Mouse (Mus musculus) gastrocnemius, adult 2 months (tissue): Measurements from ENCODE around the gene Lactb. TPM values are rescaled to one million over a fixed set of nuclear protein-coding genes. Genes with fewer than 3 reads are reported as not detected.

ENCODE experiments used
- DNase-seq: peaks from one replicate; pipeline ENCODE4 v3.0.0; 2022
- H3K27ac ChIP-seq: fragments of 200-600 bp; 2 replicates; pipeline ENCODE4 v1.8.1; 2022; ENCODE audit warnings: mild to moderate bottlenecking
- H3K4me3 ChIP-seq: fragments of 200-600 bp; 2 replicates; pipeline ENCODE4 v1.8.1; 2022; ENCODE audit warnings: mild to moderate bottlenecking, moderate library complexity
- CTCF ChIP-seq: fragments of 200-600 bp; IDR thresholded peaks from 2 replicates; pipeline ENCODE4 v1.8.1; 2022; ENCODE audit warnings: antibody characterized with exemption, mild to moderate bottlenecking, moderate library complexity
- intact Hi-C: fragments of 180-260 bp; cut with DNase I; formaldehyde crosslinking; loops from one replicate; pipeline ENCODE4 v1.15.1; 2025
- total RNA-seq, 2 experiments: library from RNA; stranded (reverse); gene quantifications; 2 replicates each; pipeline ENCODE4 v1.2.3; 2021

Gene Lactb
- total RNA-seq, 2 experiments from 2014 or later = 17.7 to 22.3 TPM

DNA sequence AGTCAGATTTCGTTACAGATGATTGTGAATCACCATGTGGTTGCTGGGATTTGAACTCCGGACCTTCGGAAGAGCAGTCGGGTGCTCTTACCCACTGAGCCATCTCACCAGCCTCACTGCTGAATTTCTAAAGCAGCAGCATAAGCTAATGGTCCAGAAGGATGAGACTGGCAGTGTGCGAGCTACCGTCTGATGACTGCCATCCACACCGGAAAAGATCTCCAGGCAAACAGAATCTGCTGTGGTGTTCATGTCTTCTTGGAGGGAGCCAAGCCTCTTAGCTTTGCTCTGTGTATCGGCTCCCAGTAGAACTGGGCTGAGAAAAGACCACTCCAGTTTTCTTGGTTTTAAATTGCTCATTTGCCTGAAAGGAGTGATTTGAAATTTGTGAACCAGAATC is 24.4 kb upstream of the Lactb start:
- DNase-seq = no peak
- TF ChIP-seq CTCF = no peak
- Histone ChIP-seq H3K27ac (no peak overlapping the region), H3K4me3 (no peak overlapping the region)
- intact Hi-C loops = loop anchor here (2.0 to 5.0 kb wide), 2 partner anchors 213 to 275 kb away; no protein-coding TSS in a partner anchor

DNA sequence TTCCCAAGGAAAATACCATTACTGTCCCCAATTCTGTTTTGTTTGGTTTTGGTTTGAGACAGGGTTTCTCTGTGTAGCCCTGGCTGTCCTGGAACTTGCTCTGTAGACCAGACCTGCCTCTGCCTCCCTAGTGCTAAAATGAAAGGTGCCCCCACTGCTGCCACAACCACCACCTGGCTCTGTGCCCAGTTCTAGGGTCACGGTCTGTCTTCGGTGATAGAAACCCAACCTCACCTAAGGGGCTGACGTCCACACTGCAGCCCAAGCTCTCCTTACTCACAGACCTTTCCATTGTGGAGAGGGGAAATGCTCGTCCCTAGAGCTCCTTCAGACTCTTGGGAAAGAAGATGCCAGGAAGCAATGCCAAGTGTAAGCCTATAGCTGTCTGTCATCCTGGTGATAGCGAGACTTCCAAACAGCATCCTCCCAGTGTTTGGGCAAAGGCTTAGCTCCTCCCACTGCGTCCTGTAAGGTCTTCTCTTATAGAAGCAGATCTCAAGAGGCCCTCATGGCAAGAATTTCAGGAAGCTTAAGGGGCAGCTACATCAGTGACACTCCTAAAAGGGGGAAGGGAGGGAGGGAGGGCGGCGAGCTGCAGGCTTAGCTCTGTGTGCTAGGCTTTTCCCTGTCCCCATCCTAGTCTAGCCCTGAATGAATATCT is 16.6 kb upstream of the Lactb start:
- H3K4me3 ChIP-seq = no peak overlapping the region
- DNase-seq = no peak
- intact Hi-C loops = no loop called here
- TF ChIP-seq CTCF = no peak
- no peak overlapping the region for H3K27ac ChIP-seq

DNA sequence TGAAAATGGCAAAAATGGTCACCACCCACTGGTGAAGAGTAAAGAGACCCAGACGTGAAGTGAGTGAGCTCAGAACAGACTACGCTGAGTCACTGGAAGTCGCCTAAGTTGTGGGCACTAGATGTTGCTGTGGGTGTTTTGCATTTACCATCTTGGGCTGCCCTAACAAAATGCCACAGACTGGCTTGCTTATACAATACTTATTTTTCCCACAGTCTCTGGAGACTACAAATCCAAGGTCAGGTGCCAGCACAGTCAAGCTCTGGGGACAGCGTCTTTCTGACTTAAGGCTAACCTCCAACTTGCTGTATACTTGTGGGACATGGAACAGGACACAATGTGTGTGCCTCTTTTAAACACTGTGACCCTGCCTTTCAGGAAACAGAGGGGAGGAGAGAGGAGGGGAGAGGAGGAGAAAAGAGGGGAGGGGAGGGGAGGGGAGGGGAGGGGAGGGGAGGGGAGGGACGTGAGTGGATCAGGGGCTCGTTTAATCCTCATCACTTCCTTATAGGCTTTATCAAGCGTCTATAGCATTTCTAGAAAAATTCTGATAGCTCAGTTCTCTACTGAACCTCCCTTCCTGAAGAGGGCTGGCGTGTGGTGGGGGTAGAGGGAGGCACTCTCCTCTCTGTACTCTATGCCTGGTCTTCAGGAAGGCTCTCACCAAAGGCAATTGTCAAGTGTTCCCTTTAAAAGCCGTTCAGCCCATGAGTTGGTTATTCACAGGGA is 15.9 kb upstream of the Lactb start:
- no peak for TF ChIP-seq CTCF
- Histone ChIP-seq H3K4me3 (no peak overlapping the region), H3K27ac (no peak overlapping the region)
- no peak for DNase-seq
- intact Hi-C loops = no loop called here

DNA sequence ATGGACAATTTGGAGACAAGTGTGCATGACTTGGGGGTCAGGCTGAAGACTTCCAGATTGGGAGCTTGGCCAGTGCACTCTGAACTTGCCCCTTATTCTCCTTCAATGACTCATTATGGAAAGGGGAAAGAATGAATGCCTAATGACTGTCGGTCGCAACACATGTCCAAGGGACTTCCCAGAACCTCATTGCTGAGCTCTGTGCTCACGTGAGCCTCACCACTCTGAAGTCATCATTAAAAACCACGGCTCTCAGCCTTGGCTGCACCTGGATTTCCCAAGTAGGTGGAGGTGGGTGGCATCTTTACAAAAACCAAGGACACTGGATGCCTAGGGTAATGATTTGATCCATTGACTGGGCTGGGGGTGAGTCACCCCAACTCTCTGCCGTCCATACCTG is 14.8 kb upstream of the Lactb start:
- TF ChIP-seq CTCF = no peak
- H3K27ac ChIP-seq = no peak overlapping the region
- no peak for DNase-seq
- no peak overlapping the region for H3K4me3 ChIP-seq
- intact Hi-C loops = no loop called here

DNA sequence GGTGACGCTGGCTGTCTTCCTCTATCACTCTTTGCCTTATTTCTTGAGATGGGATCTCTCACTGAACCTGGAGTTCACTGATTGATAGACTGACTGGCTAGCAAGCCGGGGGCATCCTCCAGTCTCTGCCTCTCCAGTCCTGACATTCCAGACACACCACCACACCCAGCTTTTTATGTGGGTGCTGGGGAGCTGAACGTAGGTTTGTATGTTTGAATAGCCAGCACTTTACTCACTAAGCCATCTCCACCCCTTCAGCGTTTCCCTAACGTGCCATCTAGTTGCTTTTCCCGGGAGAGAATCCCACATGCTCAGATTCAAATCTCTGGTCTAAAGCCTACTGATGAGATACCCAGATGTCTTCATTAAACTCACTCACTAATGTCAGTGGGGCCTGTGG is 14.3 kb upstream of the Lactb start:
- intact Hi-C loops = no loop called here
- no peak overlapping the region for H3K4me3 ChIP-seq
- peak overlapping the region; percentile 46; the same call in 1 of the 2 replicates for H3K27ac ChIP-seq
- no peak for DNase-seq
- TF ChIP-seq CTCF = no peak

DNA sequence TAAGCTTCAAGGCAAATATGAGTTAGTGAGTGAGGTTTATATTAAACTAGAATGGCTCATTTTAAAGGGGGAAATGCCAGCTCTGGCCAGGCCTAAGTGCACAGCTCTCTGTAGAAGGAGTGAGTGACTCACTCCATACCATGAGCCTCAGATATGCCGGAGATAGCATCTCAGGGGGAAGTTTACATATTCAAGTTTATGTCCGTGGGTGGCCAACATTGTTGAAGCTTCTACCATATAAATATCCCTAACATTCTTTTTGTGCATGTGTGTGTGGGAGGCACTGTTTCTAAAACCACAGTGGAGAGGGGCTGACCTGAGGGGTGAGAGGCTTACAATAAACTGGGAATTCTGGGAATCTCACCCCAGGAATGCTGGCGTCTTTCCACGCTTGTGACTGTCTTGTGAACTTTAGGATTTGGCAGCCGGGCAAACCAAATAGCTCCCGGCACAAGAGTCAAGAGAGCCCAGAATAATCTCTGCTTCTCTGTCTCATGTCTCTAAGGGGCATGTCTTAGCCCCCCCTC is 13.7 kb upstream of the Lactb start:
- no peak for TF ChIP-seq CTCF
- no peak overlapping the region; the same call in 1 of the 2 replicates for H3K27ac ChIP-seq
- no peak overlapping the region for H3K4me3 ChIP-seq
- DNase-seq = no peak
- intact Hi-C loops = no loop called here

DNA sequence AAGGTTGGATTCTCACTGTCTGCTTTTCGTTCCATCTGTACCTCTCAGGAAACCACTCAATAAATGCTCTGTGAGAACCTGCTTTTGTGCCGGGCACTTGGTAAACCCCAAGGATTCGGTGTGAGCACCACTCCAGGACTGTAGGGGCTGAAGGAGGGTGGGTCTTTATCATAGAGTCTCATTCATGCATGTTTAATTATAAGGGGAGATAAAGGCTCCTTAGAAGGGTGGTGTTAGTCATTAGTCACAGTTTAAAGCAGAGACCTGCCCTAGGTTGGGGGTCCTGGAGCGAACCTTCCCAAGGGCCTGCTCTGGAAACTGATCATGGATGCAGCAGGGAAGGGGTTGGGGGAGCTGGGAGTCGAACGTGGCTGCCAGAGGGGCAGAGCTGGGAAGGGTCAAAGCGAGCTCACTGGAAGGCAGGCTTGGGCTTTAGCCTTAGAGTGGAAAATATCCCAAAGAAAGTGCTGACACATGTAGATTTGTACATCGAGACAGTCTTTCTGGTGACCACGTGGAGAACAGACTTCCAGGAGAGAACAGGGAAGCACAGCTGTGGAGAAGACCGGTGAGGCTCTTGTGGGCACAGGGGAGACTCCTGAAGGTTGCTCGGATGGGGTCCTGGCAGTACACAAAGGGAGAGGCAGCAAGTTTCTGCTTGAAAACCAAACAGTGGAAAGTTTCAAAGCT is 13.1 kb upstream of the Lactb start:
- intact Hi-C loops = no loop called here
- no peak overlapping the region; the same call in 1 of the 2 replicates for H3K27ac ChIP-seq
- no peak for DNase-seq
- H3K4me3 ChIP-seq = no peak overlapping the region
- no peak for TF ChIP-seq CTCF

DNA sequence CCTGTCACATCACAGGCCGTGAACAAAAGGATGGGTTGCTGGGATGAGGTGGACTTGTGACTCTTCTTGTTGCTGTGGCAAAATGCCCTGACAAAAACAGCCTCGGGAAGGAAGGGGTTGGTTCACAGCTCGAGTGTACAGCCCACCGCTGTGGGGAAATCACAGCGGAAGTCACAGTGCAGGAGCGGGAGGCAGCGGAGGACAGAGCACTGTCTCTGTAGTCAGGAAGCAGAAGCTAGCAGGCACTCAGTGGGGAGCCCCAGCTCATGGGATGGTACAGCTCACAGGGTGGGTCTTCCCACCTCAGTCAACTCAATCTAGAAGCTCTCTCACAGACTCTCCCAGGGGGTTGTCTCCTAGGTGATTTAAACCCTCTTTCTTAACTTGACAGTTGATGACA is 10.1 kb upstream of the Lactb start:
- Histone ChIP-seq H3K27ac (no peak overlapping the region), H3K4me3 (no peak overlapping the region)
- no peak for DNase-seq
- TF ChIP-seq CTCF = no peak
- intact Hi-C loops = no loop called here

DNA sequence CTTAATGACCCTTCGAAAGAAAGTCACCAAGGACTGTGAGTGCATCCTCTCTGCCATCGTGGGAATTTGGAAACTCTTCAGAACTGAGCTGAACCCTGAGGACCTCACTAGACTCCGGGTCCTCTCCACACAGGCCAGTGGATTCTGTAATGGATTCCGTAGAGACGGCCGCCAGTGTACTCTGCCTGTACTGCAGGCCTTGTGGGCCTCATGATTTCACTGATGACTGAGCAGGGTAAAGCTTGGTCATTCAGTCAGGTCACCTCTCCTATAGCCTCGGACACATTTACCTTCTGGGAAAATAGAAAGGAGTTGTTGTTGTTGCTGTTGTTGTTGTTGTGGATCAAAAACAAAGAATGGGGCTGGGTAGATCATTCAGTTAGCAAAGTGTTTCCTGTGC is 6.8 kb upstream of the Lactb start:
- no peak for DNase-seq
- no peak for TF ChIP-seq CTCF
- intact Hi-C loops = no loop called here
- no peak overlapping the region for H3K27ac ChIP-seq
- H3K4me3 ChIP-seq = no peak overlapping the region

DNA sequence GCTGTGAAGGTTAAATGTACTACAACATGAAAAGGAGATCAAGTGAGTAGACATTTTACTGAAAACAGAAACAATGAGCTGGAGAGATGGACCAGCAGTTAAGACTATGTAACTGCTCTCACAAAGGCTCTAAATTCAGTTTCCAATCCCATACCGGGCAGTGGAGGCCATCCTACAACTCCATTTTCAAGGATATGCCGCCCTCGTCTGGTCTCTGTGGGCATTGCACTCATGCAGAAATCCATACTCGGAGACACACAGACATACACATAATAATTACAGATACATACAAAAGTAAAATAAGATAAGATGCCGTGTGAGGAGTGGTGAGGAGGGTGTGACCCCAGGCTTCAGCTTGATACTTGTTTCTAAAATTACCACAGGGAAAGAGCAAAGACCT is 5.2 kb upstream of the Lactb start:
- peak; percentile 73 for DNase-seq
- H3K27ac ChIP-seq = no peak overlapping the region
- peak; percentile 86 for TF ChIP-seq CTCF
- H3K4me3 ChIP-seq = no peak overlapping the region
- intact Hi-C loops = no loop called here

DNA sequence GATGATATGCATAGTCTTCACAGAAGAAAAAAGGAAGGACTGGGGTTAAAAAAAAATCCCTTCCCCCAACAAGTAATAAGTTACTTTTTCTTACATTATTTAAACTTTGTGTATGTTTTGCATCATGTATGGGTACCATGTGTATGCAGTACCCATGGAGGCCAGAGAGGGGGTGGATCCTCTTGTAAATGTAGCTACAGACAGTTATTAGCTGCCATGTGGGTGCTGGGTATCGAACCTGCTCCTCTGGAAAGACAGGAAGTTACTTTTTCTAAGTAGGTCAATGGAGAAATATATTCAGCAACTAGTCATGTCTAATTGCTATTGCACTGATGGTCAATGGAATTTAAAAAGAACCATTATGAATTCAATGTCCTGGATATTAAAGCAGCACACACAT is 3.2 kb upstream of the Lactb start:
- intact Hi-C loops = loop anchor here (5.0 kb wide), 2 partner anchors 41 to 141 kb away; no protein-coding TSS in a partner anchor
- Histone ChIP-seq H3K4me3 (no peak overlapping the region), H3K27ac (no peak overlapping the region)
- no peak for TF ChIP-seq CTCF
- no peak for DNase-seq

DNA sequence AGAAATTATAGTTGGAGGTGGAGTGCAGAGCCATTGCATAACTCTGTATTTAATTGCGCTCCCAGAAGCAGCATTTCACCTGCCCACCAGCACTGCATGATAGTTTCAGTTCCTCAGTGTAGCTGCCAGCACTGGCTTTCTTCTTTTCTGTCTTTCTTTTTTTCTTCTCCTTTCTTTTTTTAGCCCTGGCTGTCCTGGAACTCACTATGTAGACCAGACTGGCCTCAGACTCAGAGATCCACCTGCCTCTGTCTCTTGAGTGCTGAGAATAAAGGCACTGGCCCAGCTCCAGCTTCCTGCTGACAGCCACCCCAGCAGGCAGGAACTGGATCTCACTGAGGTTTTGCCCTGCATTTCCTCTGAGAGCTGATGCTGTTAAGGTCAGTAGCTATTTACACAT is 2.7 kb upstream of the Lactb start:
- no peak for DNase-seq
- Histone ChIP-seq H3K27ac (no peak overlapping the region), H3K4me3 (no peak overlapping the region)
- intact Hi-C loops = loop anchor here (5.0 kb wide), 2 partner anchors 41 to 141 kb away; no protein-coding TSS in a partner anchor
- no peak for TF ChIP-seq CTCF

DNA sequence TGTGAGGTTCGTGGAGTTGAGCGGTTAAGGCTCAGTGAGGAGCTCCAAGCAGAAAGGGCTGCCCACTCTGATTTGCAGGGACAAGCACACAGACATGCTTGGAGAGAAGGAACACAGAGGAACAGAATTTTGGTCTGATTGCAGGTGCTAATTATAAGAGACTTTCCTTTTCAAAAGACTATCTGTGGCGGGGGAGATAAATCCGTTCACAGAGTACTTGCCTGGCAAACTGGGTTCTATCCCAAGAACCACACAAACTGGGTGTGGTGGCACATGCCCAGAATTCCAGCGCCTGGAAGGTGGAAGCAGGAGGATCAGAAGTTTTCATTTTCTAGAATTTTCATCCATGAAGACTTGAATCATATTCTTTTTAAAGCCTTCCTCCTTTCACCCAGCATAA is 1.8 kb upstream of the Lactb start:
- no peak for TF ChIP-seq CTCF
- no peak for DNase-seq
- intact Hi-C loops = loop anchor here (5.0 kb wide), 2 partner anchors 40 to 140 kb away; no protein-coding TSS in a partner anchor
- no peak overlapping the region for H3K4me3 ChIP-seq
- no peak overlapping the region for H3K27ac ChIP-seq
